Mouse (Mus musculus) hindbrain, embryonic 11.5 days (tissue): ENCODE measurements at regions not wholly inside any gene's neighbourhood (a gene's known extent, or its start where the extent isn't known, plus 50 kb on each side); places are given as distances from the start of the nearest gene placed in this dataset.

Experiments
- ATAC-seq: fragments of 200-750 bp; cut with Nextera tagmentation; 2 replicates; pipeline ENCODE4 v1.8.0; 2017; ENCODE audit warnings: mild to moderate bottlenecking, moderate TSS enrichment, moderate library complexity; ENCODE audit not compliant: low FRiP score
- DNase-seq: peaks from one replicate; pipeline ENCODE4 v3.0.0-alpha.2; 2015; ENCODE audit warnings: low spot score
- H3K27ac ChIP-seq: fragments of 300-500 bp; sonication (generic); 2 replicates; pipeline ENCODE4 v1.5.1; 2014; ENCODE audit warnings: mild to moderate bottlenecking, low read depth, low read length
- H3K27me3 ChIP-seq: fragments of 300-500 bp; sonication (generic); 2 replicates; pipeline ENCODE4 v1.6.1; 2014; ENCODE audit warnings: mild to moderate bottlenecking, low read length, moderate library complexity, mixed read lengths; ENCODE audit not compliant: control insufficient read depth, insufficient read depth
- H3K36me3 ChIP-seq: fragments of 300-500 bp; sonication (generic); 2 replicates; pipeline ENCODE4 v1.6.1; 2014; ENCODE audit warnings: mild to moderate bottlenecking, low read length, moderate library complexity, mixed read lengths; ENCODE audit not compliant: control insufficient read depth, insufficient read depth
- H3K4me1 ChIP-seq: fragments of 300-500 bp; sonication (generic); replicated peaks from 2 replicates; pipeline ENCODE4 v1.6.1; 2014; ENCODE audit warnings: low read length, mixed read lengths; ENCODE audit not compliant: control insufficient read depth, insufficient read depth
- H3K4me2 ChIP-seq: fragments of 300-500 bp; sonication (generic); replicated peaks from 2 replicates; pipeline ENCODE4 v1.6.1; 2014; ENCODE audit warnings: mild to moderate bottlenecking, low read depth, low read length
- H3K4me3 ChIP-seq: fragments of 300-500 bp; sonication (generic); 2 replicates; pipeline ENCODE4 v1.5.1; 2014; ENCODE audit warnings: low read depth, low read length
- H3K9ac ChIP-seq: fragments of 300-500 bp; sonication (generic); 2 replicates; pipeline ENCODE4 v1.6.1; 2014; ENCODE audit warnings: low read depth, low read length
- H3K9me3 ChIP-seq: fragments of 300-500 bp; sonication (generic); 2 replicates; pipeline ENCODE4 v1.6.1; 2016; ENCODE audit warnings: low read length; ENCODE audit not compliant: control insufficient read depth
- WGBS: fragments of 180-500 bp; shearing (Covaris S2); extraction: QIAGEN DNeasy Blood & Tissue Kit; methylation state at CpG from one replicate; pipeline ENCODE4 v1.1.7; 2014; 5-methylcytosine and 5-hydroxymethylcytosine counted together

GRCm38 (mm10) chr8:11084051-11084533, 75.8 kb upstream of the Irs2 start:
- WGBS = 89% methylated on average over 2 of the region's 2 CpGs
- DNase-seq = no peak
- ATAC-seq = no peak
- no peak overlapping the region for H3K9ac ChIP-seq
- H3K36me3 ChIP-seq = no peaks in the 10 kb centered on the region
- no peak overlapping the region for H3K4me3 ChIP-seq
- H3K27me3 ChIP-seq = no peaks in the 10 kb centered on the region
- no peaks in the 10 kb centered on the region for H3K4me1 ChIP-seq
- H3K9me3 ChIP-seq = no peaks in the 10 kb centered on the region
- no peak overlapping the region for H3K4me2 ChIP-seq
- no peak overlapping the region for H3K27ac ChIP-seq

- Histone ChIP-seq H3K9me3 (no peaks in the 10 kb centered on the region), H3K27ac (no peak overlapping the region)
- WGBS = 89% methylated on average over 2 of the region's 2 CpGs
Measured at GRCm38 (mm10) chr8:11080813-11081212, 72.6 kb upstream of the Irs2 start.

GRCm38 (mm10) chr8:11079805-11080204, 71.5 kb upstream of the Irs2 start:
- no peak overlapping the region for H3K9ac ChIP-seq
- H3K4me2 ChIP-seq = no peak overlapping the region
- no peaks in the 10 kb centered on the region for H3K9me3 ChIP-seq
- WGBS = 83% methylated on average over 11 of the region's 11 CpGs
- no peak overlapping the region for H3K27ac ChIP-seq
- DNase-seq = no peak
- H3K4me3 ChIP-seq = no peak overlapping the region
- H3K4me1 ChIP-seq = no peaks in the 10 kb centered on the region
- ATAC-seq = no peak
- no peaks in the 10 kb centered on the region for H3K36me3 ChIP-seq
- no peaks in the 10 kb centered on the region for H3K27me3 ChIP-seq

More at GRCm38 (mm10) chr8:11080813-11081212, 72.6 kb upstream of the Irs2 start:
- Histone ChIP-seq H3K27me3 (no peaks in the 10 kb centered on the region), H3K36me3 (no peaks in the 10 kb centered on the region), H3K4me2 (no peak overlapping the region), H3K9ac (no peak overlapping the region), H3K4me1 (no peaks in the 10 kb centered on the region), H3K4me3 (no peak overlapping the region)
- no peak for ATAC-seq
- DNase-seq = no peak

GRCm38 (mm10) chr8:11077138-11077537, 68.9 kb upstream of the Irs2 start:
- no peak overlapping the region for H3K4me2 ChIP-seq
- H3K4me1 ChIP-seq = no peaks in the 10 kb centered on the region
- no peak for ATAC-seq
- H3K9me3 ChIP-seq = no peaks in the 10 kb centered on the region
- no peak overlapping the region for H3K27ac ChIP-seq
- no peaks in the 10 kb centered on the region for H3K27me3 ChIP-seq
- H3K36me3 ChIP-seq = no peaks in the 10 kb centered on the region
- H3K9ac ChIP-seq = no peak overlapping the region
- no peak for DNase-seq
- H3K4me3 ChIP-seq = no peak overlapping the region
- WGBS = 94% methylated on average over 9 of the region's 9 CpGs

- Histone ChIP-seq H3K4me1 (no peaks in the 10 kb centered on the region), H3K27me3 (no peaks in the 10 kb centered on the region), H3K27ac (no peak overlapping the region), H3K9ac (no peak overlapping the region), H3K4me2 (no peak overlapping the region), H3K9me3 (no peaks in the 10 kb centered on the region), H3K36me3 (no peaks in the 10 kb centered on the region), H3K4me3 (no peak overlapping the region)
- DNase-seq = no peak
- 59% methylated on average over 2 of the region's 2 CpGs for WGBS
- no peak for ATAC-seq
Measured at GRCm38 (mm10) chr8:11071162-11071561, 62.9 kb upstream of the Irs2 start.

GRCm38 (mm10) chr8:11067450-11067849, 59.2 kb upstream of the Irs2 start:
- no peaks in the 10 kb centered on the region for H3K4me1 ChIP-seq
- H3K4me3 ChIP-seq = no peak overlapping the region
- no peak overlapping the region for H3K9ac ChIP-seq
- WGBS = 87% methylated on average over 7 of the region's 7 CpGs
- no peak for DNase-seq
- ATAC-seq = no peak
- H3K36me3 ChIP-seq = no peaks in the 10 kb centered on the region
- H3K27me3 ChIP-seq = no peaks in the 10 kb centered on the region
- no peak overlapping the region for H3K4me2 ChIP-seq
- H3K9me3 ChIP-seq = no peaks in the 10 kb centered on the region
- H3K27ac ChIP-seq = no peak overlapping the region

- WGBS = 94% methylated on average over 9 of the region's 9 CpGs
- no peak for ATAC-seq
Measured at GRCm38 (mm10) chr8:11065990-11066389, 57.7 kb upstream of the Irs2 start.

GRCm38 (mm10) chr8:11065303-11065702, 57.0 kb upstream of the Irs2 start:
- Histone ChIP-seq H3K36me3 (no peaks in the 10 kb centered on the region), H3K27ac (no peak overlapping the region), H3K4me1 (no peaks in the 10 kb centered on the region), H3K9me3 (no peaks in the 10 kb centered on the region), H3K27me3 (no peaks in the 10 kb centered on the region), H3K9ac (no peak overlapping the region), H3K4me2 (no peak overlapping the region), H3K4me3 (no peak overlapping the region)
- 73% methylated on average over 4 of the region's 4 CpGs for WGBS
- DNase-seq = no peak
- ATAC-seq = no peak

More at GRCm38 (mm10) chr8:11065990-11066389, 57.7 kb upstream of the Irs2 start:
- no peaks in the 10 kb centered on the region for H3K36me3 ChIP-seq
- no peaks in the 10 kb centered on the region for H3K4me1 ChIP-seq
- H3K9me3 ChIP-seq = no peaks in the 10 kb centered on the region
- no peak overlapping the region for H3K4me2 ChIP-seq
- no peak overlapping the region for H3K4me3 ChIP-seq
- no peak for DNase-seq
- no peak overlapping the region for H3K9ac ChIP-seq
- no peaks in the 10 kb centered on the region for H3K27me3 ChIP-seq
- H3K27ac ChIP-seq = no peak overlapping the region

GRCm38 (mm10) chr8:11063058-11063457, 54.8 kb upstream of the Irs2 start:
- Histone ChIP-seq H3K27me3 (no peaks in the 10 kb centered on the region), H3K4me1 (no peaks in the 10 kb centered on the region), H3K4me2 (no peak overlapping the region), H3K36me3 (no peaks in the 10 kb centered on the region), H3K4me3 (no peak overlapping the region), H3K9ac (no peak overlapping the region), H3K27ac (no peak overlapping the region), H3K9me3 (no peaks in the 10 kb centered on the region)
- ATAC-seq = no peak
- WGBS = 83% methylated on average over 8 of the region's 8 CpGs
- no peak for DNase-seq
